Mouse (Mus musculus): ENCODE measurements around the gene Litaf. TPM values are rescaled to one million over a fixed set of nuclear protein-coding genes. Genes with fewer than 3 reads are reported as not detected.

The Litaf gene
- polyA plus RNA-seq, 1 experiment = 102 TPM

GRCm38 (mm10) chr16:11024841-11025240, 41.1 kb downstream of the Litaf start:
- Histone ChIP-seq H3K9me3 (replicated peaks; ENCODE audit: control insufficient read depth, insufficient read depth, low read length, poor library complexity, severe bottlenecking) (no peaks in the 10 kb centered on the region), H3K9ac (ENCODE audit: low read depth, poor library complexity, severe bottlenecking) (no peak overlapping the region), H3K36me3 (ENCODE audit: control insufficient read depth, insufficient read depth, low read length, poor library complexity, severe bottlenecking) (no peaks in the 10 kb centered on the region), H3K27ac (ENCODE audit: insufficient read depth, low read length) (no peak overlapping the region), H3K4me1 (ENCODE audit: control insufficient read depth, insufficient read depth, low read length) (no peaks in the 10 kb centered on the region), H3K27me3 (ENCODE audit: control insufficient read depth, insufficient read depth, low read length, poor library complexity, severe bottlenecking) (no peaks in the 10 kb centered on the region), H3K4me3 (ENCODE audit: low read depth, low read length) (no peak overlapping the region)
- TF ChIP-seq CTCF (IDR thresholded peaks at IDR 0.05; ENCODE audit: low read depth, low read length) (no peak), EP300 (IDR thresholded peaks at IDR 0.05; ENCODE audit: insufficient read depth, low read depth, low read length) (no peak), POLR2A (IDR thresholded peaks at IDR 0.05; ENCODE audit: insufficient read depth, low read length) (no peak)

- peaks cover under 1% of the 10 kb centered on the region for H3K4me1 ChIP-seq (ENCODE audit: control insufficient read depth, insufficient read depth, low read length)
- TF ChIP-seq POLR2A (IDR thresholded peaks at IDR 0.05; ENCODE audit: insufficient read depth, low read length) (no peak), EP300 (IDR thresholded peaks at IDR 0.05; ENCODE audit: insufficient read depth, low read depth, low read length) (no peak), CTCF (IDR thresholded peaks at IDR 0.05; ENCODE audit: low read depth, low read length) (no peak)
These were observed 42.3 kb downstream of the Litaf start for GRCm38 (mm10) chr16:11023618-11024017.

GRCm38 (mm10) chr16:11022113-11022489, 43.9 kb downstream of the Litaf start:
- no peaks in the 10 kb centered on the region for H3K9me3 ChIP-seq (replicated peaks; ENCODE audit: control insufficient read depth, insufficient read depth, low read length, poor library complexity, severe bottlenecking)
- TF ChIP-seq EP300 (IDR thresholded peaks at IDR 0.05; ENCODE audit: insufficient read depth, low read depth, low read length) (no peak), CTCF (IDR thresholded peaks at IDR 0.05; ENCODE audit: low read depth, low read length) (no peak), POLR2A (IDR thresholded peaks at IDR 0.05; ENCODE audit: insufficient read depth, low read length) (no peak)
- peaks cover 8% of the 10 kb centered on the region for H3K4me1 ChIP-seq (ENCODE audit: control insufficient read depth, insufficient read depth, low read length)
- no peak overlapping the region for H3K9ac ChIP-seq (ENCODE audit: low read depth, poor library complexity, severe bottlenecking)
- H3K4me3 ChIP-seq (ENCODE audit: low read depth, low read length) = no peak overlapping the region
- H3K27ac ChIP-seq (ENCODE audit: insufficient read depth, low read length) = no peak overlapping the region
- no peaks in the 10 kb centered on the region for H3K36me3 ChIP-seq (ENCODE audit: control insufficient read depth, insufficient read depth, low read length, poor library complexity, severe bottlenecking)
- H3K27me3 ChIP-seq (ENCODE audit: control insufficient read depth, insufficient read depth, low read length, poor library complexity, severe bottlenecking) = no peaks in the 10 kb centered on the region

More at GRCm38 (mm10) chr16:11023618-11024017, 42.3 kb downstream of the Litaf start:
- Histone ChIP-seq H3K9me3 (replicated peaks; ENCODE audit: control insufficient read depth, insufficient read depth, low read length, poor library complexity, severe bottlenecking) (no peaks in the 10 kb centered on the region), H3K27ac (ENCODE audit: insufficient read depth, low read length) (no peak overlapping the region), H3K36me3 (ENCODE audit: control insufficient read depth, insufficient read depth, low read length, poor library complexity, severe bottlenecking) (no peaks in the 10 kb centered on the region), H3K27me3 (ENCODE audit: control insufficient read depth, insufficient read depth, low read length, poor library complexity, severe bottlenecking) (no peaks in the 10 kb centered on the region), H3K4me3 (ENCODE audit: low read depth, low read length) (no peak overlapping the region), H3K9ac (ENCODE audit: low read depth, poor library complexity, severe bottlenecking) (no peak overlapping the region)

GRCm38 (mm10) chr16:11021403-11022112, 44.4 kb downstream of the Litaf start:
- TF ChIP-seq CTCF (IDR thresholded peaks at IDR 0.05; ENCODE audit: low read depth, low read length) (no peak), EP300 (IDR thresholded peaks at IDR 0.05; ENCODE audit: insufficient read depth, low read depth, low read length) (no peak), POLR2A (IDR thresholded peaks at IDR 0.05; ENCODE audit: insufficient read depth, low read length) (no peak)
- Histone ChIP-seq H3K4me1 (ENCODE audit: control insufficient read depth, insufficient read depth, low read length) (peaks cover 8% of the 10 kb centered on the region), H3K9ac (ENCODE audit: low read depth, poor library complexity, severe bottlenecking) (no peak overlapping the region), H3K4me3 (ENCODE audit: low read depth, low read length) (no peak overlapping the region), H3K27ac (ENCODE audit: insufficient read depth, low read length) (no peak overlapping the region), H3K27me3 (ENCODE audit: control insufficient read depth, insufficient read depth, low read length, poor library complexity, severe bottlenecking) (no peaks in the 10 kb centered on the region), H3K36me3 (ENCODE audit: control insufficient read depth, insufficient read depth, low read length, poor library complexity, severe bottlenecking) (no peaks in the 10 kb centered on the region), H3K9me3 (replicated peaks; ENCODE audit: control insufficient read depth, insufficient read depth, low read length, poor library complexity, severe bottlenecking) (no peaks in the 10 kb centered on the region)

- TF ChIP-seq EP300 (IDR thresholded peaks at IDR 0.05; ENCODE audit: insufficient read depth, low read depth, low read length) = peak; percentile 79; the same call in 1 of the 2 replicates
- TF ChIP-seq POLR2A (IDR thresholded peaks at IDR 0.05; ENCODE audit: insufficient read depth, low read length) = no peak
- H3K9me3 ChIP-seq (replicated peaks; ENCODE audit: control insufficient read depth, insufficient read depth, low read length, poor library complexity, severe bottlenecking) = no peaks in the 10 kb centered on the region
- peaks cover 8% of the 10 kb centered on the region for H3K4me1 ChIP-seq (ENCODE audit: control insufficient read depth, insufficient read depth, low read length)
- no peaks in the 10 kb centered on the region for H3K36me3 ChIP-seq (ENCODE audit: control insufficient read depth, insufficient read depth, low read length, poor library complexity, severe bottlenecking)
- no peaks in the 10 kb centered on the region for H3K27me3 ChIP-seq (ENCODE audit: control insufficient read depth, insufficient read depth, low read length, poor library complexity, severe bottlenecking)
- no peak overlapping the region for H3K4me3 ChIP-seq (ENCODE audit: low read depth, low read length)
- no peak overlapping the region for H3K9ac ChIP-seq (ENCODE audit: low read depth, poor library complexity, severe bottlenecking)
- 0 out of 2 replicates have a peak overlapping the region, but pooled peaks have one; percentile 38 for H3K27ac ChIP-seq (ENCODE audit: insufficient read depth, low read length)
These were observed 48.0 kb downstream of the Litaf start for GRCm38 (mm10) chr16:11017807-11018595.

- Histone ChIP-seq H3K9me3 (replicated peaks; ENCODE audit: control insufficient read depth, insufficient read depth, low read length, poor library complexity, severe bottlenecking) (no peaks in the 10 kb centered on the region), H3K9ac (ENCODE audit: low read depth, poor library complexity, severe bottlenecking) (no peak overlapping the region), H3K27me3 (ENCODE audit: control insufficient read depth, insufficient read depth, low read length, poor library complexity, severe bottlenecking) (no peaks in the 10 kb centered on the region), H3K4me3 (ENCODE audit: low read depth, low read length) (no peak overlapping the region), H3K27ac (ENCODE audit: insufficient read depth, low read length) (no peak overlapping the region), H3K36me3 (ENCODE audit: control insufficient read depth, insufficient read depth, low read length, poor library complexity, severe bottlenecking) (no peaks in the 10 kb centered on the region), H3K4me1 (ENCODE audit: control insufficient read depth, insufficient read depth, low read length) (peaks cover 8% of the 10 kb centered on the region)
- TF ChIP-seq POLR2A (IDR thresholded peaks at IDR 0.05; ENCODE audit: insufficient read depth, low read length) = no peak
- no peak for TF ChIP-seq CTCF (IDR thresholded peaks at IDR 0.05; ENCODE audit: low read depth, low read length)
- TF ChIP-seq EP300 (IDR thresholded peaks at IDR 0.05; ENCODE audit: insufficient read depth, low read depth, low read length) = no peak
These were observed 49.6 kb downstream of the Litaf start for GRCm38 (mm10) chr16:11016353-11016752.
